Mouse (Mus musculus): Measurements from ENCODE around the gene Tgm1. TPM values are rescaled to one million over a fixed set of nuclear protein-coding genes. Genes with fewer than 3 reads are reported as not detected.
"Not testable (repeated sequence)": the region's sequence is repeated elsewhere in the genome, so short reads cannot be mapped to it uniquely, and the experiment has no call there.

The Tgm1 gene
- not detected for total RNA-seq (2021)
- long read RNA-seq, experiment 1: 0 reads
- long read RNA-seq, experiment 2: 0 reads

- DNase-seq (ENCODE audit: low spot score in 2 of 2): no peak
- Histone ChIP-seq H3K4me3 (no peak within 1 kb of the TSS), H3K27ac (no peak within 1 kb of the TSS)
- no peak for TF ChIP-seq CTCF (conservative IDR thresholded peaks at IDR 0.05)
These were observed at the start of gene Tgm1 for GRCm38 (mm10) chr14:55713729-55714122. Tgm1 (minus strand) TSS chr14:55713926.

- Histone ChIP-seq H3K4me3 (no peak overlapping the region), H3K27ac (peak overlapping the region; percentile 72; the same call in 1 of the 2 replicates)
- TF ChIP-seq CTCF (conservative IDR thresholded peaks at IDR 0.05): no peak
- DNase-seq (ENCODE audit: low spot score in 2 of 2): no peak
These were observed 49.4 kb upstream of the Tgm1 start for GRCm38 (mm10) chr14:55763166-55763565.

GRCm38 (mm10) chr14:55762001-55762821, 48.5 kb upstream of the Tgm1 start:
- H3K27ac ChIP-seq: peak overlapping the region; percentile 72
- peak overlapping the region; percentile 65 for H3K4me3 ChIP-seq
- peak in 1 of 2 experiments; percentile 24 for DNase-seq (ENCODE audit: low spot score in 2 of 2)
- TF ChIP-seq CTCF (conservative IDR thresholded peaks at IDR 0.05): peak; percentile 76

- no peak for TF ChIP-seq CTCF (conservative IDR thresholded peaks at IDR 0.05)
These were observed 47.4 kb upstream of the Tgm1 start, which contains the start of gene Ltb4r2 for GRCm38 (mm10) chr14:55761163-55761562. Ltb4r2 (plus strand) TSS chr14:55761428.

GRCm38 (mm10) chr14:55760156-55760555, 46.4 kb upstream of the Tgm1 start:
- DNase-seq (ENCODE audit: low spot score in 2 of 2): peak; percentile 70 to 85
- peak overlapping the region; percentile 36 for H3K4me3 ChIP-seq
- peak; percentile 85 for TF ChIP-seq CTCF (conservative IDR thresholded peaks at IDR 0.05)
- not testable (repeated sequence) for H3K27ac ChIP-seq

More at GRCm38 (mm10) chr14:55761163-55761562, 47.4 kb upstream of the Tgm1 start, which contains the start of gene Ltb4r2:
- Histone ChIP-seq H3K4me3 (peak within 1 kb of the TSS; percentile 65), H3K27ac (peak within 1 kb of the TSS; percentile 72)
- DNase-seq (ENCODE audit: low spot score in 2 of 2): no peak

- no peak within 1 kb of the TSS for H3K4me3 ChIP-seq
- no peak within 1 kb of the TSS for H3K27ac ChIP-seq
- peak; percentile 83 for TF ChIP-seq CTCF (conservative IDR thresholded peaks at IDR 0.05)
- peak in 1 of 2 experiments; percentile 46 for DNase-seq (ENCODE audit: low spot score in 2 of 2)
These were observed 44.6 kb upstream of the Tgm1 start, which contains the start of gene Cideb for GRCm38 (mm10) chr14:55758363-55758784. Cideb (minus strand) TSS chr14:55758458.

- Histone ChIP-seq H3K4me3 (no peak overlapping the region), H3K27ac (no peak overlapping the region)
- no peak for DNase-seq (ENCODE audit: low spot score in 2 of 2)
- TF ChIP-seq CTCF (conservative IDR thresholded peaks at IDR 0.05): no peak
These were observed 43.8 kb upstream of the Tgm1 start for GRCm38 (mm10) chr14:55757566-55757965.

GRCm38 (mm10) chr14:55747051-55747847, 33.5 kb upstream of the Tgm1 start:
- H3K27ac ChIP-seq: no peak overlapping the region
- peak; percentile 43 for TF ChIP-seq CTCF (conservative IDR thresholded peaks at IDR 0.05)
- DNase-seq (ENCODE audit: low spot score in 2 of 2): no peak
- no peak overlapping the region; the same call in 1 of the 2 replicates for H3K4me3 ChIP-seq

- Histone ChIP-seq H3K27ac (peak overlapping the region; percentile 78), H3K4me3 (peak overlapping the region; percentile 67)
- no peak for TF ChIP-seq CTCF (conservative IDR thresholded peaks at IDR 0.05)
- no peak for DNase-seq (ENCODE audit: low spot score in 2 of 2)
These were observed 32.1 kb upstream of the Tgm1 start for GRCm38 (mm10) chr14:55745861-55746237.

GRCm38 (mm10) chr14:55745180-55745860, 31.6 kb upstream of the Tgm1 start, which contains the start of the genes Dhrs1 and Nop9:
Dhrs1 (minus strand) TSS chr14:55745690.
Nop9 (plus strand) TSS chr14:55745693.
- H3K4me3 ChIP-seq: peak within 1 kb of the TSS; percentile 67
- peak; percentile 84 to 89 for DNase-seq (ENCODE audit: low spot score in 2 of 2)
- peak; percentile 35 for TF ChIP-seq CTCF (conservative IDR thresholded peaks at IDR 0.05)
- H3K27ac ChIP-seq: peak within 1 kb of the TSS; percentile 78

GRCm38 (mm10) chr14:55743711-55744110, 30.0 kb upstream of the Tgm1 start:
- peak; percentile 81 to 92 for DNase-seq (ENCODE audit: low spot score in 2 of 2)
- H3K27ac ChIP-seq: no peak overlapping the region
- peak; percentile 99 for TF ChIP-seq CTCF (conservative IDR thresholded peaks at IDR 0.05)
- no peak overlapping the region for H3K4me3 ChIP-seq

- H3K4me3 ChIP-seq: no peak overlapping the region
- no peak for DNase-seq (ENCODE audit: low spot score in 2 of 2)
- TF ChIP-seq CTCF (conservative IDR thresholded peaks at IDR 0.05): no peak
- no peak overlapping the region for H3K27ac ChIP-seq
These were observed 23.5 kb upstream of the Tgm1 start for GRCm38 (mm10) chr14:55737086-55737687.

All from layer of hippocampus, adult 2 months (tissue).